Mouse (Mus musculus) liver, embryonic 11.5 days (tissue): ENCODE data around the gene Klhl31. TPM values are rescaled to one million over a fixed set of nuclear protein-coding genes. Genes with fewer than 3 reads are reported as not detected.

Experiments
- ATAC-seq: fragments of 200-750 bp; cut with Nextera tagmentation; replicated peaks from 2 replicates; pipeline ENCODE4 v1.8.0; 2017; ENCODE audit warnings: moderate number of reproducible peaks, mild to moderate bottlenecking, moderate TSS enrichment, moderate library complexity; ENCODE audit not compliant: low FRiP score
- DNase-seq: peaks from one replicate; pipeline ENCODE4 v3.0.0-alpha.2; 2017; ENCODE audit warnings: low spot score
- H3K27ac ChIP-seq: fragments of 300-500 bp; sonication (generic); 2 replicates; pipeline ENCODE4 v1.5.1; 2014; ENCODE audit warnings: mild to moderate bottlenecking, low read depth, low read length, control low read depth
- H3K27me3 ChIP-seq: fragments of 300-500 bp; sonication (generic); replicated peaks from 2 replicates; pipeline ENCODE4 v1.6.1; 2014; ENCODE audit warnings: low read length, mixed read lengths; ENCODE audit not compliant: control insufficient read depth, insufficient read depth
- H3K36me3 ChIP-seq: fragments of 300-500 bp; sonication (generic); 2 replicates; pipeline ENCODE4 v1.6.1; 2014; ENCODE audit warnings: mild to moderate bottlenecking, low read length, moderate library complexity, mixed read lengths; ENCODE audit not compliant: control insufficient read depth, insufficient read depth
- H3K4me1 ChIP-seq: fragments of 300-500 bp; sonication (generic); replicated peaks from 2 replicates; pipeline ENCODE4 v1.6.1; 2014; ENCODE audit warnings: low read length, mixed read lengths; ENCODE audit not compliant: control insufficient read depth, insufficient read depth
- H3K4me2 ChIP-seq: fragments of 300-500 bp; sonication (generic); 2 replicates; pipeline ENCODE4 v1.6.1; 2014; ENCODE audit warnings: mild to moderate bottlenecking, control low read depth, moderate library complexity
- H3K4me3 ChIP-seq: fragments of 300-500 bp; sonication (generic); 2 replicates; pipeline ENCODE4 v1.5.1; 2014; ENCODE audit warnings: low read depth, low read length, control low read depth
- H3K9ac ChIP-seq: fragments of 300-500 bp; sonication (generic); 2 replicates; pipeline ENCODE4 v1.6.1; 2014; ENCODE audit warnings: low read depth, low read length, control low read depth
- H3K9me3 ChIP-seq: fragments of 300-500 bp; sonication (generic); 2 replicates; pipeline ENCODE4 v1.6.1; 2016; ENCODE audit warnings: low read length, inconsistent platforms, mixed read lengths; ENCODE audit not compliant: control insufficient read depth
- WGBS: fragments of 180-500 bp; shearing (Covaris S2); extraction: QIAGEN DNeasy Blood & Tissue Kit; methylation state at CpG from one replicate; pipeline ENCODE4 v1.1.7; 2014; 5-methylcytosine and 5-hydroxymethylcytosine counted together
- polyA plus RNA-seq: library from polyadenylated mRNA; unstranded; fragments of >200 nt; fragmentation: Nextera tagmentation; extraction: Ambion mirVana; gene quantifications from 2 replicates; pipeline ENCODE4 v1.2.1, GENCODE M21; 2014

Klhl31 gene
- polyA plus RNA-seq, 1 experiment from 2014 or later = 0.38 TPM

GRCm38 (mm10) chr9:77618392-77618791 lies 17.9 kb upstream of the Klhl31 start:
- no peaks in the 10 kb centered on the region for H3K4me1 ChIP-seq
- H3K4me2 ChIP-seq = no peak overlapping the region
- H3K36me3 ChIP-seq = no peaks in the 10 kb centered on the region
- H3K4me3 ChIP-seq = no peak overlapping the region
- no peak for DNase-seq
- ATAC-seq = no peak
- whole genome bisulfite sequencing = 60% methylated on average over 2 of the region's 2 CpGs
- H3K27ac ChIP-seq = no peak overlapping the region
- H3K9me3 ChIP-seq = no peaks in the 10 kb centered on the region
- H3K9ac ChIP-seq = no peak overlapping the region
- no peaks in the 10 kb centered on the region for H3K27me3 ChIP-seq

GRCm38 (mm10) chr9:77620077-77620476 lies 16.2 kb upstream of the Klhl31 start:
- Histone ChIP-seq H3K4me1 (no peaks in the 10 kb centered on the region), H3K9me3 (no peaks in the 10 kb centered on the region), H3K27ac (no peak overlapping the region), H3K9ac (no peak overlapping the region), H3K4me2 (no peak overlapping the region), H3K27me3 (no peaks in the 10 kb centered on the region), H3K4me3 (no peak overlapping the region), H3K36me3 (no peaks in the 10 kb centered on the region)
- WGBS = 82% methylated on average over 6 of the region's 6 CpGs
- no peak for ATAC-seq
- no peak for DNase-seq

GRCm38 (mm10) chr9:77620482-77620881 lies 15.8 kb upstream of the Klhl31 start:
- DNase-seq (no peak), ATAC-seq (no peak)
- WGBS = 70% methylated on average over 2 of the region's 2 CpGs
- no peak overlapping the region for H3K27ac ChIP-seq
- H3K4me3 ChIP-seq = no peak overlapping the region
- H3K4me1 ChIP-seq = no peaks in the 10 kb centered on the region
- H3K9me3 ChIP-seq = no peaks in the 10 kb centered on the region
- no peak overlapping the region for H3K4me2 ChIP-seq
- no peak overlapping the region for H3K9ac ChIP-seq
- H3K36me3 ChIP-seq = no peaks in the 10 kb centered on the region
- no peaks in the 10 kb centered on the region for H3K27me3 ChIP-seq

- Histone ChIP-seq H3K4me3 (no peak overlapping the region), H3K4me2 (no peak overlapping the region), H3K4me1 (no peaks in the 10 kb centered on the region), H3K27me3 (no peaks in the 10 kb centered on the region), H3K27ac (no peak overlapping the region), H3K36me3 (no peaks in the 10 kb centered on the region), H3K9me3 (no peaks in the 10 kb centered on the region), H3K9ac (no peak overlapping the region)
- ATAC-seq (no peak), DNase-seq (no peak)
- WGBS = 73% methylated on average over 1 of the region's 1 CpGs
Measured at GRCm38 (mm10) chr9:77622874-77623273, 13.4 kb upstream of the Klhl31 start.

GRCm38 (mm10) chr9:77623318-77624050 lies 12.8 kb upstream of the Klhl31 start:
- H3K27ac ChIP-seq = no peak overlapping the region
- H3K9me3 ChIP-seq = no peaks in the 10 kb centered on the region
- H3K4me2 ChIP-seq = no peak overlapping the region
- WGBS = 87% methylated on average over 6 of the region's 6 CpGs
- no peaks in the 10 kb centered on the region for H3K27me3 ChIP-seq
- H3K36me3 ChIP-seq = no peaks in the 10 kb centered on the region
- no peaks in the 10 kb centered on the region for H3K4me1 ChIP-seq
- DNase-seq (no peak), ATAC-seq (no peak)
- no peak overlapping the region for H3K9ac ChIP-seq
- no peak overlapping the region for H3K4me3 ChIP-seq

- Histone ChIP-seq H3K4me1 (no peaks in the 10 kb centered on the region), H3K36me3 (no peaks in the 10 kb centered on the region), H3K9ac (no peak overlapping the region), H3K27me3 (no peaks in the 10 kb centered on the region), H3K9me3 (no peaks in the 10 kb centered on the region), H3K27ac (no peak overlapping the region), H3K4me2 (no peak overlapping the region), H3K4me3 (no peak overlapping the region)
- DNase-seq (no peak), ATAC-seq (no peak)
- 69% methylated on average over 5 of the region's 5 CpGs for WGBS
Measured at GRCm38 (mm10) chr9:77624171-77624570, 12.1 kb upstream of the Klhl31 start.

- H3K36me3 ChIP-seq = no peaks in the 10 kb centered on the region
- H3K27ac ChIP-seq = no peak overlapping the region
- H3K4me1 ChIP-seq = no peaks in the 10 kb centered on the region
- ATAC-seq (no peak), DNase-seq (no peak)
- no peaks in the 10 kb centered on the region for H3K9me3 ChIP-seq
- no peaks in the 10 kb centered on the region for H3K27me3 ChIP-seq
- H3K4me2 ChIP-seq = no peak overlapping the region
- no peak overlapping the region for H3K9ac ChIP-seq
- H3K4me3 ChIP-seq = no peak overlapping the region
- WGBS = 86% methylated on average over 10 of the region's 10 CpGs
Measured at GRCm38 (mm10) chr9:77628676-77629075, 7.6 kb upstream of the Klhl31 start.

- Histone ChIP-seq H3K9me3 (no peaks in the 10 kb centered on the region), H3K4me3 (no peak overlapping the region), H3K4me2 (no peak overlapping the region), H3K9ac (no peak overlapping the region), H3K27ac (no peak overlapping the region), H3K36me3 (no peaks in the 10 kb centered on the region), H3K4me1 (no peaks in the 10 kb centered on the region), H3K27me3 (no peaks in the 10 kb centered on the region)
- no peak for ATAC-seq
- DNase-seq = no peak
- 82% methylated on average over 5 of the region's 5 CpGs for WGBS
Measured at GRCm38 (mm10) chr9:77629708-77630107, 6.6 kb upstream of the Klhl31 start.

GRCm38 (mm10) chr9:77630764-77631163 lies 5.5 kb upstream of the Klhl31 start:
- H3K9ac ChIP-seq = no peak overlapping the region
- WGBS = 71% methylated on average over 7 of the region's 7 CpGs
- ATAC-seq = no peak
- no peak overlapping the region for H3K4me2 ChIP-seq
- H3K9me3 ChIP-seq = no peaks in the 10 kb centered on the region
- H3K36me3 ChIP-seq = no peaks in the 10 kb centered on the region
- DNase-seq = no peak
- no peaks in the 10 kb centered on the region for H3K4me1 ChIP-seq
- H3K27ac ChIP-seq = no peak overlapping the region
- H3K27me3 ChIP-seq = no peaks in the 10 kb centered on the region
- no peak overlapping the region for H3K4me3 ChIP-seq
